Mouse (Mus musculus) B cell, adult 2 months (primary cell): ENCODE results near the gene Enkur.
A peak's percentile ranks its signal among the peaks of the same experiment; 100 is the strongest.

Experiments used
- DNase-seq, 2 experiments: peaks; one replicate each; pipeline ENCODE4 v3.0.0; 2022

The Enkur gene

DNA sequence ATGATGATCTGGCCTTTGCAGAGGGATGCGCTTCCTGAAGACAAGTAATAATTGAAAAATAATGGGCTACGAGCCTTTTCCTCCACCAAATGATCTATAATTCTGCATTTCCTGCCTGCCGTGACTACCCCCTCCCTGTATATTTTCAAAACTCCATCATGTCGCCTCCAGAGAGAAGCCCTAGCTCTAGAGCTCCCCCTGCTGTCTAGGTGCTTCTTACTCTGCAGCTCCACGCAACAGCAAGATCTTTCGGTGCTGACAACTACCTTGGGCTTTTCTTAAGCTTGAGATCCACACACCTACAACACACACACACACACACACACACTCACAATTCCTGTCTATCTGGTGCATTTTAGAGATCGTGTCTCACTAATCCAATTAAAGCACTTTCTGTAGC lies 17.6 kb downstream of the Enkur start:
- DNase-seq = peak; percentile 65 to 68

GRCm38 (mm10) chr2:21182811-21183210 lies 22.4 kb downstream of the Enkur start:
- no peak for DNase-seq

GRCm38 (mm10) chr2:21179136-21179535 lies 26.0 kb downstream of the Enkur start:
- DNase-seq = no peak

- no peak for DNase-seq
Measured at GRCm38 (mm10) chr2:21172797-21173196, 32.4 kb downstream of the Enkur start.

- DNase-seq = no peak
Measured at GRCm38 (mm10) chr2:21167916-21168315, 37.2 kb downstream of the Enkur start.

DNA sequence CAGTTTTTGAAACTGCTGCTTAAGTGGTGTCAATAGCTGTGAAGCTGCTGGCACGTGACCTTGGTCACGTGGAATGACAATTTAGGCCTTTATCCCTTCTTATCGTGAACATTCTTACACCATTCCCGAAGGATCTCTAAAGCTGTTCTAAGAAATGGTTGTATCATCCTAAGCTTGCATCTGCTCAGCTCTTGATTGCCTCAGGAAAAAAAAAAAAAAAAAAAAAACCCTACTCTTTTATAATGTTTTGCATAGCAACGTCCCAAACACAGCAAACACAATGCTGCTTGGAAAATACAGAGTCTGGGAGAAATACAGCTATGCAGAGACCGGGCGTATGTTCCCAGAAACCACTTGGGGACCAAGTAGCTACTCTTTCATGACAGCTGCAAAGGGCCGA lies 40.9 kb downstream of the Enkur start:
- no peak for DNase-seq

GRCm38 (mm10) chr2:21153469-21153868 lies 51.7 kb downstream of the Enkur start:
- DNase-seq = no peak

DNA sequence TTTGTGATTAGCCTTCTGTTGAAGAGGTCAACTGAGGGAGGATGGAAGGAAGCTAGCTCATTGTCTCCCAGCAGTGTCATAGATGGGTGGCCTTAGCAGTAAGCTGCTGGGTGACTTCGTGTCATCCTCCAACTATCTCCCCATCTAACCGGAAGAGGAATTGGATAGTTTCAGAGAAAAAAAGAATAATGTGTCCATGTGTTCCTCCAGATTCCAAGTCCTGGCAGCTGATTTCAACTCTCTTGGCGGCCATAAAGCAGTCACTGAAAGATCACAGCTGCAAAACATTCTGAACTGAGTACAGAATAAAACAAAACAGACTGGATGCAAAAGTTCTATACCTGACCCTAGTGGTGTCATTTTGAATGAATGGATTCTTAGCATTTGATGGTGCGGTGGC lies 58.0 kb downstream of the Enkur start:
- no peak for DNase-seq

DNA sequence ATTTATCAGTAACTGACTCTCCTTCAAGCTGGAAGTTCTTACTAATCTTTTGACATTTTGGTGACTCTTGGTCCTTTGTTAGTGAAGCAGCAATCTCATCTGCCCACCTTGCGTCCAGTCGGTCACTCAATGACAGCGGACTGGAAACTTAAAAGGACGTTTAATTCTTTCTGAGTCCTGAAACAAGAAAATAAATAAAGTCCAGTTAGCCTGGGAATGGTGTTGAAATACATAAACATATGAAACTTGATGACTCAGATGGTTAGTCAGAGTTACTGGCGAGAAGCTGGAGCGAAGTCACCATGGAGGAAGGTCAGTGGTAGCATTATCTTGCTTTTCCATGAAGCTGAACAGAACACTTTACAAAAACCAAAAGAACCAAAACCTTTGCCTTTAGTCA lies 58.7 kb downstream of the Enkur start:
- DNase-seq = no peak

- DNase-seq = no peak
Measured at GRCm38 (mm10) chr2:21142616-21143015, 62.5 kb downstream of the Enkur start.

DNA sequence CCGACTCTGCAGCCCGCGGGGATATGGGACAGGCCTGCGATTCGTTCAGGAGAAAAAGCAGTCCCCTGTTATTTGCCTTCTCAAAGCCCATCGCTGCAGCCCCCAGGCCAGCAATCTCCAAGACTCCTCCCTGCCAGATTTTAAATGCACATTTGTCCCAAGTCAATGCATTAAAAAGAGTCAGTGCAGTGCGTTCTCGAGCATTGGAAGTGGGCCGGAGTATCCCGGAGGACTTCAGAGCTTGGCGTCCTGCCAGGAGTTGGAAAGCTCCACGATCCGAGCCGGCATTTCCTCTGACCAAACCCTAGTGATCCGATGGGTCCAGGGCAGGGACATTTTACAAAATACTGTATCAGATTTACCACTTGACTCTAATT lies 63.0 kb downstream of the Enkur start:
- DNase-seq = no peak

DNA sequence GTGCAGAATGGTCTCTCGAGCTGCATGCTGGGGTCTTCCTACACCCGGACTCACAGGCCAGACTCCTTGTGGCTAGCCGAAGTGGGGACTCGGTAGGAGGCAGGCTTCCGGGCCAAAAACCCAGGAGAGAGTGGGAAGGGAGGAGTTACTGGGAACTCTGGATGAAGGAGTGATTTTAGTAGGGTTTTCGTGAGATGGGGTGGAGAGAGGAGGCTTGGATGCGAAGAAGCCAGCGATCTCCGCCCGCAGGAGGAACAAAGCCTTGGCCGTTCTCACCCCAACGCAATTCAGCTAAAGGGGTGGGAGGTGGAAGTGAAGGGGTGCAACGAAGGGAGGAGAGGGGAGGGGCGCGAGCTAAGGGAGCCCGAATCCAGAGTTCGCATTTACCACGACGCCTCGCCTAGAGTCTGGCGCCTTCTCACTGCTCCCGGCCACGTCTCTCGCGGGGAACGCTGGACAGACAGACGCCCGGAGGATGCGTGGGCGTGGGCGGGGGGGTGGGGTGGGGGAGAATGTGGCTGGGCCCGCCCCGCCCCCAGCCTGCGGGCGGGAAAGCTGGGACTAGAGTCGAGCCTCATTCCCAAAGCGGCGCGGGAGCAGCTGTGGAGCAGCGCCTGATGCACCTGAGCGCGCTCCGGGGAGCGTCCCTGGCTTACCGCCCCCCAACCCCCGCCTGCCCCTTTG lies 63.5 kb downstream of the Enkur start:
- no peak for DNase-seq

DNA sequence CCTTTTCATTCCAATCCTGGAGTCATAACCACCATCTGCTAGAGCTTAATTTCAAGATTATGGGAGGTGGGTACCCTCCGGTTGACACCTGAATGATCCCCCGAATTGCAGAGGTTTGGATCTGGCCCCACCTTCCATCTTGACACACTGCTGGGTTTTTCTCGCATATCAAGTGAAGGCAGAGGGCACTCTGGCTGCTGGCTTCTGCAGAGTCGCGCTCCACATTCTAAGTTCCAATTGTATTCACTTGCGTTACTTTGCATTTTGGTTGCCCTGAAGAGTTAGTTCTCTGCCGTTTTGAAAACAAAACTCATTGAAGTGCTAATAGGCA lies 64.0 kb downstream of the Enkur start:
- DNase-seq = no peak
